Mouse (Mus musculus): ENCODE data around the gene Tssk3. TPM values are rescaled to one million over a fixed set of nuclear protein-coding genes. Genes with fewer than 3 reads are reported as not detected.
"Not testable (repeated sequence)": the region's sequence is repeated elsewhere in the genome, so short reads cannot be mapped to it uniquely, and the experiment has no call there.

The Tssk3 gene
- total RNA-seq (2022): not detected

DNA sequence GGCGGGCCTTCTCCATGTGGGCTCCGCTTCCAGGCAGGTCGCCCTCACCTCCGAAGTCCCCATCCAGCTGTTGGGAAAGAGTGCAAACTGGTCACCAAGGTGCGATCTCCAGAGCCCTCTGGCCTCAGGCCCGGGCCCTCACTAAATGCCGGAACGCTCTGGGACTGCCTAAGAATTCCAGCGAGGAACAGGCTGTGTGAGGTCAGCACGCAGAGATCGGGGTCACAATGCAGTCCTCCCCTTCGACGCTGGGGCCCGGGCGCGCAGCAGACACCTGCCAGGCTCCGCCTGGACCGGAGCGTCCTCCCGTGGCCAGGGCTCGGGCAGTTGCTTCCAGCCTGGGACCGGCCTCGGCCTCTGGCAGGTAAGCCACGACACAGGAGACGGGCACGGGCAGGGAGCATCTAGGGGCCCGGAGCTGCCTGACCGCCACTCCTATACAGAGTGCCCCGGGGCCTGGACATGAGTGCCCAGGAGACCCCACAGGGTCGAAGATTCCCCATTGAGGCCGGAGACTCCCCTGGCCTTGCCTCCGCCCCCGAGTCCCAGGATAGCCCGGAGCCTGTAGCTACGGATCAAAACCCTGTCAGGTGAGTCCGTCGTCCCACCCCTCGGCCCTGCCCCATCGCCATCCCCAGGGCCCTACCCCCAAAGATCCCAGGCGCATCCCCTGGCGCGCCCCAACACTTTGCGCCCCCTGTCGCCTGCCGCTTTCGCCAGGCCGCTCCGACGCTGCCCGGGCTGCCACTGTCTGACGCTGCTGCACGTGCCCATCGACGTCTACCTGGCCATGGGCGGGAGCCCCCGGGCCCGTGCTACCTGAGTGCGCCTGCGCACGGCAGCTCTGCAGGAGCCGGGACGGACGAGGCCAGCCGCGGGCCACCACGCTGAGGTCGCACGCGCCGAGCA is at the start of gene Tssk3, which contains the start of gene Fam229a:
Gene Tssk3, minus strand, starts transcription at position 51 of the 909 bp plus-strand sequence.
Gene Fam229a, plus strand, starts transcription at position 219 of the 909 bp plus-strand sequence.
- no peak for DNase-seq (ENCODE audit: low spot score in 2 of 2)

DNA sequence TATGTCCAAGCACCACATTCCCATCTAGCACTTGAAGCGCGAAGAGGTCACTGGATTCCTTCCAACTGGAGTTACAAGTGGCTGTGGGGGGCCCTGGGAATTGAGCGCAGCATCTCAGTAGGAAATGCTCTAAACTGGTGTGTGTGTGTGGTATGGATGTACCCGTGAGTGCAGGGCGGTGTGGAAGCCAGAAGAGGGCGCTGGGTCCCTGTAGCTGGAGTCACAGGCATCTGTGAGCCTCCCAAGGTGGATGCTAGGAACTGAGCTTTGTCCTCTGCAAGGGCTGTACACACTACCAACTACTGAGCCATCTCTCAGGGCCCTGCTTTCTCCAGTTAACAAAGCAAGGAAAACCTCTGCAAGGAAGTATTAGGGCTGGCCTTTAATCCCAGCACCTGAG is 49.2 kb upstream of the Tssk3 start:
- no peak for DNase-seq (ENCODE audit: low spot score in 2 of 2)

GRCm38 (mm10) chr4:129528901-129529300 is 38.1 kb upstream of the Tssk3 start:
- not testable (repeated sequence) for DNase-seq (ENCODE audit: low spot score in 2 of 2)

- no peak for DNase-seq (ENCODE audit: low spot score in 2 of 2)
Observed at GRCm38 (mm10) chr4:129525889-129526288, 35.1 kb upstream of the Tssk3 start.

- DNase-seq (ENCODE audit: low spot score in 2 of 2): no peak
Observed at GRCm38 (mm10) chr4:129525338-129525737, 34.5 kb upstream of the Tssk3 start.

- DNase-seq (ENCODE audit: low spot score in 2 of 2): no peak
Observed at GRCm38 (mm10) chr4:129518519-129518918, 27.7 kb upstream of the Tssk3 start.

- DNase-seq (ENCODE audit: low spot score in 2 of 2): no peak
Observed at GRCm38 (mm10) chr4:129516925-129517324, 26.1 kb upstream of the Tssk3 start.

- no peak for DNase-seq (ENCODE audit: low spot score in 2 of 2)
Observed at GRCm38 (mm10) chr4:129514300-129514898, 23.6 kb upstream of the Tssk3 start.

DNA sequence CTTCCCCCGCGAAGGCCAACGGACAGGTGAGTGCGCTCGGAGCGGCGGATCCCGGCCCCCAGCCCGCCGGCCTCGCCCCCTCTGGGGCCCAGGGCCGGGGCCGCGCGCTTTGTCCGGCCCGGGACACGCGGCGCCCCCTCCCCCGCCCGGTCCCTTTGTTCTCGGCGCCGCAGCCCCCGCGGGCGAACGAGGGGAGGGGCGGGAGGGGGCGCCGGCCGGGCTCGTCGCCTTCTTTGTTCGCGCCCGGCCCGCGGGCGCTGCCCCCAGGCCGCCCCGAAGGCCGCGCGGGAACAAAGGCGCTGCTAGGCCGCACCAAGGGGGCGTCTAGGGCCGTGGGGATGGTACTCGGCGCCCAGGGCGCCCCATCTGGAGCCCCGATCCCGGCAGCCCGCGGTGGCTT is 23.1 kb upstream of the Tssk3 start:
- DNase-seq (ENCODE audit: low spot score in 2 of 2): no peak

GRCm38 (mm10) chr4:129513086-129513767 is 22.4 kb upstream of the Tssk3 start, which contains the start of gene Marcksl1:
TSS of gene Marcksl1 (plus strand) at chr4:129513581.
- DNase-seq (ENCODE audit: low spot score in 2 of 2): peak in 1 of 2 experiments; percentile 36

DNA sequence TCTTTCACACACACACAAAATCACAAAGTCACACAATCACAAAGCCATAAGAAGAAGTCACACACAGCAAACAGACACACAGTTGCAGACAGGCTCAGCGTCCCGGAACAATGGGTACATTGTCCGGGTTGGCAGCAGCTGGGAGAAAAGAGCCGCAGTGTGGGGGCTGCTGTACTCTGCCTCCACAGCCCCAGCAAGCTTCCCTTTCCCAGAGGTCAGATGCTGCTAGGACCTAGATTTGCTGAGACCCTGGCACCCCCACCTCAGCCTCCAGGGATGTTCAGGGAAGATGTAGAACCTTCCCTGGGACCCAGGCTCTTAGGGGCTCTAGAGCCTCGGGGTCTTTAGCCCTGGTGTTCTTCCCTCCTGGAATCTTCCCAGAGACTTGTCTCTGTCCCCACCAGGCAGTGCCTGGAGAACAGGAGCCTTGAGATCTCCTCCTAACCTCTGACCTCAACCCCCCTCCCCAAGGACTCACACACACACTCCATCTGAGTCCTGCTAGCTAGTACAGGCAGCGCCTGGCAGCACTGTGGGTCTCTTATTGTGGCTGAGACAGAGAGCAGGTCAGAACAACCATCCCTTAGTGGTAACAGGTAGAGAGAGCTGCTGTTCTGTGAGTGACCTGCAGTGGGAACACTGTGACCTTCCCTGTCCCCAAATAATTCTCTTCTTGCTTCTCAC is 20.7 kb upstream of the Tssk3 start:
- DNase-seq (ENCODE audit: low spot score in 2 of 2): no peak

DNA sequence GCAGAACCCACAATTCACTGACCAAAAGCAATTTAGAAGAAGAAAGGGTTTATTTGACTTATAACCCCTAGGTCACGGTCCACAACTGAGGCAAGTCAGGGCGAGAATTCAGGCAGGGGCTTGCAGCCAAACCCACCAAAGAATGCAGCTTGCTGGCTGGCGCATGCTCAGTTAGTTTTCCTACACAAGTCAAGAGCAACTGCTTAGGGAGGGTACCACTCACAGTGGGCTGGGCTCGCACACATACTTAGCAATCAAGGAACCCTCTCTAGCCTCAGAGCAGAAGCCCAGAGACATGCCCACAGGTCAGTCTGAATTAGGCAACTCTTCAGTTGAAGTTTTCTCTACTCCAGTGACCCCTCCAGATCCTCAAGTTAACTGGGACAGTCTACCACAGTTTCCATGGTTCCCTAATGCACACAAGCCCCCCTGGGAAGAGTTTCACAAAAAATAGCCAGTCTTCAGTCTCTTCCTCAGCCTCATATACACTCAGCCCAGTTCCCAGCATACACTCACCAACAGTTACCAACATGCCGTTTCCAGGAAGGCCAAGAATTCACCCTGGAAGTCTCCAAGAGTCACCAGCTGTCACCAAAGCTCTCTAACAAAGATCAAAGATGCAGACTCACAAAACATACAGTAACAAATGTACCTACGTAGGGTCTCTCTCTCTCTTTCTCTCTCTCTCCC is 20.0 kb upstream of the Tssk3 start:
- no peak for DNase-seq (ENCODE audit: low spot score in 2 of 2)

GRCm38 (mm10) chr4:129509650-129510049 is 18.8 kb upstream of the Tssk3 start:
- no peak for DNase-seq (ENCODE audit: low spot score in 2 of 2)

DNA sequence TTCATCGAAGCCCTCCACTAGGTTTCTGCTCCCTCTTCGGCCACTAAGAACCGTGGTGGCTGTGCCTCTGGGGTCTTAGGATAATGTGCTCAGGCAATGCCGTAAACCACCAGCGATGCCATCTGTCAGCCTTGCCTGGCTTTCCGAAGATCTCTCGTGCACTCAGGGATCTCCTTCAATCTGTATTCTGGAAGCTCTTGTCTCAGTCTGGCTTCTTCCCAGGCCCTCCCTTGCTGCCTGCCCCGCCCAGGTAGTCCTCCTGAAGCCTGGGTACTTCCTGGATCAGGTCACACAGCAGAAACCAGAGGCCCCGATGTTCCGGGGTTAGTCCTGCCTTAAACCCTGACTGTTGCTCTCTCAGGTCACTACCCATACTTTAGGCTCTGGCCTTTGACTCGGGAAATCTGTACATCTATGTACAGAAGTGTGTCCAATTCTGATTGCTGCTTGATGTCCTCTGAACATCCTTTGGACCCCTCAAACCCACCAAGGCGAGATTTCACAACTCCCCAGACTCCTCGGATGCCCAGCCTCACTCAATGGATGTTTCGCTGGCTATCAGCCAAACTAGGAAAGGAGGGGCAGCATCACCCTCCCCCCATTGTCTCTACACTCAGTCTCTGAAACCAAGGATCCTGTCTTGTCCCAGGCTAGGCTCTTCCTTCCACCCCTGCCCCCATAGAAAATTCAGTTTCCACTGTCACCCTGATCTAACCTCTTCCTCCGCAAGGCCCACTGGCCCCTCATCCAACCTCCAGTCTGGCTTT is 18.2 kb upstream of the Tssk3 start:
- no peak for DNase-seq (ENCODE audit: low spot score in 2 of 2)

DNA sequence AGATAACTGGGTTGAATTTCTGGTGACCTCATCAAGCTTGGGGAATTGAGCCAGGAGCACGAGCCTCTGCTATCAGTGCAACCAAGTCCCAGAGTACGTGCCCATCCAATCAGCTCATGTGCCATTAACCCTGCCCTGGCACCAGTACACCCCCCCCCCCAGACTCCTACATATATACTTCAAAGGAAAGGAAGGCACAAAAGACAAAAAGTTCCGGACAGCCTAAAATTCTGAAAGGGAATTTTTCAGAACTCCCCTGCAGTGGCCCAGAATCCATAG is 17.4 kb upstream of the Tssk3 start:
- no peak for DNase-seq (ENCODE audit: low spot score in 2 of 2)

GRCm38 (mm10) chr4:129507434-129508236 is 16.8 kb upstream of the Tssk3 start:
- no peak for DNase-seq (ENCODE audit: low spot score in 2 of 2)

DNA sequence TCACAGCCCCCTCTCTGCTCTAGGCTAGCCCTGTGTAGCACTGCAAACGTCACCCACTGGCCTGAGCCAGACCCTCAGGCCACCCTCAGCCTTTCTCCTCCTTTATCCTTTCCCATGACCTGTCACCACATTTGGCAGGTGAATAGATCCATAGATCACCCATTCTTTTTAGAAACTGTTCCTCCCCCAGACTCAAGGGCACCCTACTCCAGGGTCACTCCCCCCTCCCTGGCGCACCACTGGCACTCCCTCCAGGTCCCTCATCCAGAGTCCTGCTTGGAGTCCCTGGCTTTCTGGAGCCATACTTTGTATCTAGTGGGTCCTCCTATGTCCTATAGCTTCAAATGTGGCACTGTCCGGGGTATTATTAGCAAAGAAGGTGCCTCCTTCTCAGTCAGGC is 14.7 kb upstream of the Tssk3 start:
- no peak for DNase-seq (ENCODE audit: low spot score in 2 of 2)

DNA sequence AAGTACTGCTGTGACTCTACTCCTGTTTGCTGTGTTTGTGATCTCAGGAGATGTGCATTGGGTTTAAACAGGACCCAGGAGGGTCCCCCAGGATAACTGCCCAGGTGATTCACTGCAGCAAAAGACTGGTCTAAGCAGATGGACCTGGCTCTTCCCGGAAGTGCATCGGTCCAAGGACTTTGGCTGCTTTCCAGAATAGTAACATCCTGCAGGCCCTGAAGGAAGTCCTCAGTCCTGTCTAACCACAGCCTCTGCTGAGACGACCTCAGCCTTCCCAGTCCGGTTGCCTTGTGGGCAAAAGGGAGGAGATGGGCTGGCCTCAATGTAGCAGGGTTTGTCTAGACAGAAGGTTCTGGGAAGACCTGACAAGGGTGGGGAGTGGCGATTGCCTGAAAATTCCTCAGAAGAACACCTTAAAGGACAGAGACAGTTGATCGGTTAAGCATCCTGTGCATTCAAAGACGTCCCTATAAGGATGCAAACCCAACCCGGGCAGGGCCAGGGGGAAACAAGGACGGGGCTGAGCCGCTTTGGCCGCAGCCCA is 12.2 kb upstream of the Tssk3 start:
- no peak for DNase-seq (ENCODE audit: low spot score in 2 of 2)

DNA sequence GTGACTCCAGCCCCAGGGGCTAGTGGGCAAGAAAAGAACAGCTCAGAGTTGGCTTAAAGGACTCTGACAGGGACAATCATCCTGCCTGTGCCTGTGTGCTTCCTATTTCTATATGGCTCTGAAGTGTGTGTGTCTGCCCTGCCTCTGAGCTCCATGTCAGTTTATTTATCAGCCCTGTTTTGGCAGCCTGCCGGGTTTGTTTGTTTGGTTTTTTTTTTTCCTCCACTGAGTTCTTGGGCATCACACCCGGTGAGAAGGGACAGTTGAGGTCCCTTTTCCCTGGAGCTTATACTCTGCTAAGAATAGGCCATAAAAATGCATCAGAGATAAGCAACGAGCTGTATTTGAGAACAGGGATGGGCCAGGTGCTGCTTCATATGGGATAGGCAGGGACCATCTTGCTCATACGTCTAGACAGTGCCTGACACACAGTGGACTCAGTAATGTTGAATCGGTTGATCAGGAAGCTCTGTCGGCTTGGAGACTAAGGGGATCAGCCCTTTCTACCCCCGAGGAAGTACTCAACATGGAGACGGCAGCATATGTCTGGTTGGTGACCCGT is 11.6 kb upstream of the Tssk3 start:
- no peak for DNase-seq (ENCODE audit: low spot score in 2 of 2)
